Mouse (Mus musculus): ENCODE data around the gene Entpd5. TPM values are rescaled to one million over a fixed set of nuclear protein-coding genes. Genes with fewer than 3 reads are reported as not detected.

Entpd5 gene
- polyA plus RNA-seq, 1 experiment from 2014 or later, result 20.1 TPM

GRCm38 (mm10) chr12:84404541-84404940 lies 4.3 kb downstream of the Entpd5 start:
- peaks cover 3% of the 10 kb centered on the region; the same call in 1 of the 2 replicates for H3K4me1 ChIP-seq (ENCODE audit: control insufficient read depth, insufficient read depth, low read length)
- H3K36me3 ChIP-seq (ENCODE audit: control insufficient read depth, insufficient read depth, low read length), result no peaks in the 10 kb centered on the region
- H3K9me3 ChIP-seq (ENCODE audit: control insufficient read depth, low read length), result no peaks in the 10 kb centered on the region
- 84% methylated on average over 6 of the region's 6 CpGs for WGBS
- ATAC-seq (ENCODE audit: low read depth) (no peak), DNase-seq (ENCODE audit: low spot score) (peak; percentile 19)
- H3K27me3 ChIP-seq (replicated peaks; ENCODE audit: control insufficient read depth, insufficient read depth, low read length), result no peaks in the 10 kb centered on the region
- H3K27ac ChIP-seq (replicated peaks; ENCODE audit: low read depth, low read length), result no peak overlapping the region
- no peak overlapping the region for H3K4me3 ChIP-seq (ENCODE audit: low read depth, low read length)
- no peak overlapping the region for H3K9ac ChIP-seq (ENCODE audit: low read depth, low read length)
- H3K4me2 ChIP-seq (ENCODE audit: low read depth, low read length), result no peak overlapping the region

GRCm38 (mm10) chr12:84402923-84403322 lies 5.9 kb downstream of the Entpd5 start:
- Histone ChIP-seq H3K9me3 (ENCODE audit: control insufficient read depth, low read length) (no peaks in the 10 kb centered on the region), H3K4me3 (ENCODE audit: low read depth, low read length) (no peak overlapping the region), H3K9ac (ENCODE audit: low read depth, low read length) (no peak overlapping the region), H3K36me3 (ENCODE audit: control insufficient read depth, insufficient read depth, low read length) (no peaks in the 10 kb centered on the region), H3K27me3 (replicated peaks; ENCODE audit: control insufficient read depth, insufficient read depth, low read length) (no peaks in the 10 kb centered on the region), H3K4me1 (ENCODE audit: control insufficient read depth, insufficient read depth, low read length) (no peaks in the 10 kb centered on the region), H3K27ac (replicated peaks; ENCODE audit: low read depth, low read length) (no peak overlapping the region), H3K4me2 (ENCODE audit: low read depth, low read length) (no peak overlapping the region)
- ATAC-seq (ENCODE audit: low read depth), result no peak
- no peak for DNase-seq (ENCODE audit: low spot score)
- WGBS, result 72% methylated on average over 9 of the region's 9 CpGs

- Histone ChIP-seq H3K4me3 (ENCODE audit: low read depth, low read length) (no peak overlapping the region), H3K27me3 (replicated peaks; ENCODE audit: control insufficient read depth, insufficient read depth, low read length) (no peaks in the 10 kb centered on the region), H3K36me3 (ENCODE audit: control insufficient read depth, insufficient read depth, low read length) (no peaks in the 10 kb centered on the region), H3K9ac (ENCODE audit: low read depth, low read length) (no peak overlapping the region), H3K4me1 (ENCODE audit: control insufficient read depth, insufficient read depth, low read length) (no peaks in the 10 kb centered on the region), H3K9me3 (ENCODE audit: control insufficient read depth, low read length) (no peaks in the 10 kb centered on the region), H3K4me2 (ENCODE audit: low read depth, low read length) (no peak overlapping the region), H3K27ac (replicated peaks; ENCODE audit: low read depth, low read length) (no peak overlapping the region)
- DNase-seq (ENCODE audit: low spot score) (no peak), ATAC-seq (ENCODE audit: low read depth) (no peak)
- WGBS, result 80% methylated on average over 3 of the region's 3 CpGs
Measured at GRCm38 (mm10) chr12:84400653-84401052, 8.2 kb downstream of the Entpd5 start.

GRCm38 (mm10) chr12:84400068-84400467 lies 8.8 kb downstream of the Entpd5 start:
- Histone ChIP-seq H3K9me3 (ENCODE audit: control insufficient read depth, low read length) (no peaks in the 10 kb centered on the region), H3K27ac (replicated peaks; ENCODE audit: low read depth, low read length) (no peak overlapping the region), H3K4me2 (ENCODE audit: low read depth, low read length) (no peak overlapping the region), H3K36me3 (ENCODE audit: control insufficient read depth, insufficient read depth, low read length) (no peaks in the 10 kb centered on the region), H3K27me3 (replicated peaks; ENCODE audit: control insufficient read depth, insufficient read depth, low read length) (no peaks in the 10 kb centered on the region), H3K4me1 (ENCODE audit: control insufficient read depth, insufficient read depth, low read length) (no peaks in the 10 kb centered on the region), H3K4me3 (ENCODE audit: low read depth, low read length) (no peak overlapping the region), H3K9ac (ENCODE audit: low read depth, low read length) (no peak overlapping the region)
- 77% methylated on average over 3 of the region's 3 CpGs for WGBS
- ATAC-seq (ENCODE audit: low read depth), result no peak
- no peak for DNase-seq (ENCODE audit: low spot score)

GRCm38 (mm10) chr12:84399663-84400062 lies 9.2 kb downstream of the Entpd5 start:
- WGBS, result 70% methylated on average over 9 of the region's 9 CpGs
- H3K9me3 ChIP-seq (ENCODE audit: control insufficient read depth, low read length), result no peaks in the 10 kb centered on the region
- no peaks in the 10 kb centered on the region for H3K36me3 ChIP-seq (ENCODE audit: control insufficient read depth, insufficient read depth, low read length)
- no peak overlapping the region for H3K4me2 ChIP-seq (ENCODE audit: low read depth, low read length)
- no peak overlapping the region for H3K27ac ChIP-seq (replicated peaks; ENCODE audit: low read depth, low read length)
- H3K4me1 ChIP-seq (ENCODE audit: control insufficient read depth, insufficient read depth, low read length), result no peaks in the 10 kb centered on the region
- no peak for ATAC-seq (ENCODE audit: low read depth)
- H3K27me3 ChIP-seq (replicated peaks; ENCODE audit: control insufficient read depth, insufficient read depth, low read length), result no peaks in the 10 kb centered on the region
- DNase-seq (ENCODE audit: low spot score), result no peak
- H3K9ac ChIP-seq (ENCODE audit: low read depth, low read length), result no peak overlapping the region
- H3K4me3 ChIP-seq (ENCODE audit: low read depth, low read length), result no peak overlapping the region

- Histone ChIP-seq H3K9me3 (ENCODE audit: control insufficient read depth, low read length) (no peaks in the 10 kb centered on the region), H3K27ac (replicated peaks; ENCODE audit: low read depth, low read length) (no peak overlapping the region), H3K36me3 (ENCODE audit: control insufficient read depth, insufficient read depth, low read length) (no peaks in the 10 kb centered on the region), H3K27me3 (replicated peaks; ENCODE audit: control insufficient read depth, insufficient read depth, low read length) (no peaks in the 10 kb centered on the region), H3K4me3 (ENCODE audit: low read depth, low read length) (no peak overlapping the region), H3K4me2 (ENCODE audit: low read depth, low read length) (no peak overlapping the region), H3K4me1 (ENCODE audit: control insufficient read depth, insufficient read depth, low read length) (no peaks in the 10 kb centered on the region), H3K9ac (ENCODE audit: low read depth, low read length) (no peak overlapping the region)
- no peak for ATAC-seq (ENCODE audit: low read depth)
- WGBS, result 63% methylated on average over 9 of the region's 9 CpGs
- DNase-seq (ENCODE audit: low spot score), result peak; percentile 16
Measured at GRCm38 (mm10) chr12:84399135-84399534, 9.7 kb downstream of the Entpd5 start.

GRCm38 (mm10) chr12:84398629-84399028 lies 10.2 kb downstream of the Entpd5 start:
- Histone ChIP-seq H3K4me2 (ENCODE audit: low read depth, low read length) (no peak overlapping the region), H3K4me3 (ENCODE audit: low read depth, low read length) (no peak overlapping the region), H3K9ac (ENCODE audit: low read depth, low read length) (no peak overlapping the region), H3K4me1 (ENCODE audit: control insufficient read depth, insufficient read depth, low read length) (no peaks in the 10 kb centered on the region), H3K36me3 (ENCODE audit: control insufficient read depth, insufficient read depth, low read length) (no peaks in the 10 kb centered on the region), H3K27ac (replicated peaks; ENCODE audit: low read depth, low read length) (no peak overlapping the region), H3K9me3 (ENCODE audit: control insufficient read depth, low read length) (no peaks in the 10 kb centered on the region), H3K27me3 (replicated peaks; ENCODE audit: control insufficient read depth, insufficient read depth, low read length) (no peaks in the 10 kb centered on the region)
- 75% methylated on average over 5 of the region's 5 CpGs for WGBS
- DNase-seq (ENCODE audit: low spot score) (no peak), ATAC-seq (ENCODE audit: low read depth) (no peak)

- Histone ChIP-seq H3K27ac (replicated peaks; ENCODE audit: low read depth, low read length) (no peak overlapping the region), H3K9ac (ENCODE audit: low read depth, low read length) (no peak overlapping the region), H3K4me3 (ENCODE audit: low read depth, low read length) (no peak overlapping the region), H3K36me3 (ENCODE audit: control insufficient read depth, insufficient read depth, low read length) (no peaks in the 10 kb centered on the region), H3K27me3 (replicated peaks; ENCODE audit: control insufficient read depth, insufficient read depth, low read length) (no peaks in the 10 kb centered on the region), H3K4me2 (ENCODE audit: low read depth, low read length) (no peak overlapping the region), H3K9me3 (ENCODE audit: control insufficient read depth, low read length) (no peaks in the 10 kb centered on the region), H3K4me1 (ENCODE audit: control insufficient read depth, insufficient read depth, low read length) (no peaks in the 10 kb centered on the region)
- no peak for ATAC-seq (ENCODE audit: low read depth)
- DNase-seq (ENCODE audit: low spot score), result no peak
Measured at GRCm38 (mm10) chr12:84397685-84398084, 11.1 kb downstream of the Entpd5 start.

GRCm38 (mm10) chr12:84396947-84397679 lies 11.7 kb downstream of the Entpd5 start:
- DNase-seq (ENCODE audit: low spot score) (peak; percentile 69), ATAC-seq (ENCODE audit: low read depth) (peak; percentile 96)
- 78% methylated on average over 14 of the region's 14 CpGs for WGBS
- Histone ChIP-seq H3K9me3 (ENCODE audit: control insufficient read depth, low read length) (no peaks in the 10 kb centered on the region), H3K4me1 (ENCODE audit: control insufficient read depth, insufficient read depth, low read length) (no peaks in the 10 kb centered on the region), H3K9ac (ENCODE audit: low read depth, low read length) (no peak overlapping the region), H3K4me3 (ENCODE audit: low read depth, low read length) (no peak overlapping the region), H3K4me2 (ENCODE audit: low read depth, low read length) (no peak overlapping the region), H3K27ac (replicated peaks; ENCODE audit: low read depth, low read length) (no peak overlapping the region), H3K27me3 (replicated peaks; ENCODE audit: control insufficient read depth, insufficient read depth, low read length) (no peaks in the 10 kb centered on the region), H3K36me3 (ENCODE audit: control insufficient read depth, insufficient read depth, low read length) (no peaks in the 10 kb centered on the region)
